Mouse (Mus musculus): ENCODE measurements around the gene Hscb. TPM values are rescaled to one million over a fixed set of nuclear protein-coding genes. Genes with fewer than 3 reads are reported as not detected.
"Not testable (repeated sequence)": the region's sequence is repeated elsewhere in the genome, so short reads cannot be mapped to it uniquely, and the experiment has no call there.

Gene Hscb
- polyA plus RNA-seq, 1 experiment: 22.4 TPM

DNA sequence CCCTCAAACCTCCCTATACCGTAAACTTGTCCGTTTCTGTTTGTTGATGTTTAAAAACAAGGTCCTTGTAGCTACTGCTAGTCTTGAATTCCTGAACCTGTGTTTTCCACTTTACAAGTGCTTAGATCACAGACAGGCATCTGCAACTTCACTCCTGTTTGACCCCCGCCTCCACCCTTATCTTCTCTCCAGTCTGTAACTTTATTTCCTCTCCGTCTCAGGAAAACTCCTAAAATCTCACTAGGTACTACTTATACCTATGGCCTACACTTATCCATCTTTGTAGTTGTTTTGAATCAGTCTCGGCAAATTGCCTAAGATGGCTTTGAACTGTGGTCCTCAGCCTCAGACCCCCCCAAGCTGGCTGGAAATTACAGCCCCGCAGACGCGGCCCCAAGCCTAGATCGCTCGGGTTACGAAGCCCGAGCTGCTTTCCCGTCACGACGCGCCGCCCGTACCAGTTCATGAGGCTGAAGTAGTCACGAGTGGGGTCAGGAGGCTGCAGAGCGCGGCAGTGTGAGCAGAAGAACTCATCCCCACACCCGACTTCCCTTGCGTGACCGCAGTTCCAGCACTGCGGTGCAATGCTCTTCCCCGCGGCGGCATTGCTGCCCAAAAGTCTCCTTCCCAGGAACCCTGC lies 419 bp downstream of the Hscb start:
- H3K9me3 ChIP-seq (ENCODE audit: control insufficient read depth, low read length): no peaks in the 10 kb centered on the region
- TF ChIP-seq GATA1 (IDR thresholded peaks at IDR 0.05; ENCODE audit: low read length) (peak; percentile 56), TAL1 (IDR thresholded peaks at IDR 0.05; ENCODE audit: low read length) (no peak)
- H3K36me3 ChIP-seq (ENCODE audit: control insufficient read depth): peaks cover 62% of the 10 kb centered on the region
- peaks cover 71% of the 10 kb centered on the region for H3K4me1 ChIP-seq (ENCODE audit: control insufficient read depth)
- peak overlapping the region; percentile 100 for H3K4me3 ChIP-seq (replicated peaks)
- H3K27me3 ChIP-seq (ENCODE audit: control insufficient read depth): no peaks in the 10 kb centered on the region

DNA sequence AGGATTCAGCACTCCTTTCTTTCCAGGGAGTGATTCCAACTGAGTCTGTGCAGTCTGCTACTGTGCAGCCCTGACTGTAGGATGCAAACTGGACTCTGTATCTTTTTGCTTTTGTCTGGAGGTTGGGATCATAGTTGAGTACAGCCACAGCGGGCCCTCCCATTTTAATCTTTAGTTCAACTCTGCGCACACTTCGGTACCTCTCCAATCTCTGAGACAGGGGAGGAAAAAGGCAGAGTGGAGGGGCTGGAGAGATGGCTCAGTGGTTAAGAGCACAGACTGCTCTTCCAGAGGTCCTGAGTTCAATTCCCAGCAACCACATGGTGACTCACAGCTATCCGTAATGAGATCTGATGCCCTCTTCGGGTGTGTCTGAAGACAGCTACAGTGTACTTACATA lies 1.6 kb downstream of the Hscb start:
- H3K9me3 ChIP-seq (ENCODE audit: control insufficient read depth, low read length); H3K27me3 ChIP-seq (ENCODE audit: control insufficient read depth): not testable (repeated sequence)
- Histone ChIP-seq H3K4me3 (replicated peaks) (peak overlapping the region; percentile 100), H3K4me1 (ENCODE audit: control insufficient read depth) (peaks cover 76% of the 10 kb centered on the region), H3K36me3 (ENCODE audit: control insufficient read depth) (peaks cover 62% of the 10 kb centered on the region)

DNA sequence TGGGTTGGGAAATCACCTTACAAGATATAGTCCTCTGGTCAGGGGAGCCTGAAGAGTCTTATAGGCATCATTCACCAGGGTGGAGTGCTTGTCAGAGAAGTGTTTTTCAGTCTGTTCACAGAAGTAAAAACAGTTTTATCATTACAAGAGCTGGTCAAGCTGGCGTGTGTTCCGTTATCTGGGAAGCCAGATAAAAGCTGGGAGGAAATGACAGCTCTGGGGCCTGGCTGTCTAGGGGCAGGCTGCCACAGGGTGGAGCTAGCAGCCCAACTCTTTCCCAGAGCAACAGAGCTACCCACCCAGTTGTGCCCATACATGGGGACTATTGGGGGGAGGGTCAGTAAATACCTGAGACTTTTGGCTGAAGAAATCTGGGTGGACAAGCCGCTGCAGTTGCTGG lies 3.6 kb downstream of the Hscb start:
- Histone ChIP-seq H3K9me3 (ENCODE audit: control insufficient read depth, low read length) (no peaks in the 10 kb centered on the region), H3K4me1 (ENCODE audit: control insufficient read depth) (peaks cover 64% of the 10 kb centered on the region), H3K27me3 (ENCODE audit: control insufficient read depth) (no peaks in the 10 kb centered on the region), H3K36me3 (ENCODE audit: control insufficient read depth) (peaks cover 62% of the 10 kb centered on the region), H3K4me3 (replicated peaks) (peak overlapping the region; percentile 100)
- TF ChIP-seq TAL1 (IDR thresholded peaks at IDR 0.05; ENCODE audit: low read length) (peak; percentile 92), GATA1 (IDR thresholded peaks at IDR 0.05; ENCODE audit: low read length) (peak; percentile 96)

DNA sequence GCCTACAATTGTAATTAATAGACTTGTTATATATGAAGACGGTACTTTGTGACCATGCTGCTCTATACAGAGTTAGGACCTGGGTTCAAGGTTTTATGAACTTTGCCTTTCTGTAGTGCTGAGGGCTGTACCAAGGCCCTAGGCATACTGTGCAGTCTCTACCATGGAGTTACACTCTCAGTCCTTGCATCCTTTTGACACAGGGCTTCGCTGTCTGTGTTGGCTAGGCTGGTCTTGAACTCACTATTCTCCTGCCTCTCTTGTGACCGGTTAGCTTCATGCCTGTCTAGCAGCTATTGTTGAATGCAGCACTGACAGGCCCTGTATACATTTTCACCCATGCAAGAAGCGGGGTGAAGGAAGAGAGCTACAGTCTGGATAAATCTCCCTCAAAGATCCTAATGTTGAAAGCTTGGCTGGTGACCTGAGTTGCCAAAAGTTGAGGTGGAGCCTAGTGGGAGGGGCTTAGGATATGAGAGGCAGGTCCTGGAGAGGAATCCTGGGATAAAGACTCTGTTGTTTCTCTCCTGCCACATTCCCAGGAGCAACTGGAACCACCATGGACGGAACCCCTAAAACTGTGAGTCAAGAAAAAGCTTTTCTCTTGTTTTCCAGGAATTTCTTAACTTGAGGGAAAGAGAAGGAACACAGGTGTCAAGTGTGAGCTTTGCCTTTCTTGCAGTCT lies 8.4 kb downstream of the Hscb start:
- H3K36me3 ChIP-seq (ENCODE audit: control insufficient read depth): peaks cover 79% of the 10 kb centered on the region
- H3K9me3 ChIP-seq (ENCODE audit: control insufficient read depth, low read length): no peaks in the 10 kb centered on the region
- peaks cover 37% of the 10 kb centered on the region for H3K4me1 ChIP-seq (ENCODE audit: control insufficient read depth)
- TF ChIP-seq TAL1 (IDR thresholded peaks at IDR 0.05; ENCODE audit: low read length) (no peak), GATA1 (IDR thresholded peaks at IDR 0.05; ENCODE audit: low read length) (no peak)
- H3K4me3 ChIP-seq (replicated peaks): no peak overlapping the region
- no peaks in the 10 kb centered on the region for H3K27me3 ChIP-seq (ENCODE audit: control insufficient read depth)

DNA sequence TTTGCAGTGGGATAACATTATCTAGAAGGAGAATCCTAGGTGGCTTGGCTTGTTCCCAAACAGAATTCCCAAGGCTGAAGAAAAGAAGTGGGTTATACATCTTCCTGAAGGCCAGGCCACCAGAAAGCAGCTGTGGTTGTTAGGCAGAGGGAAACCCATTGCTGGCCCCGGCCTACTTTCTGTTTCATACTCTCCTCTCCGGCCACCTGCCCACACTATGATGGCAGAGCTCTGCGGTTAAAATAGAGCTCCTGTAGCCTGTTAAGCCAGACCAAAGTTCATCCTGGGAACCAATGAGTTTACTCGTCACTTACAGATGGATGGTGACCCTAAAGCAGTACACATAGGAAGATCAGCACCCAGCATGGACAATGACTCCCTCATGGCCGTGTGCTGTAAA lies 12.0 kb downstream of the Hscb start:
- Histone ChIP-seq H3K4me1 (ENCODE audit: control insufficient read depth) (peaks cover 12% of the 10 kb centered on the region), H3K36me3 (ENCODE audit: control insufficient read depth) (peaks cover 49% of the 10 kb centered on the region), H3K4me3 (replicated peaks) (no peak overlapping the region), H3K9me3 (ENCODE audit: control insufficient read depth, low read length) (no peaks in the 10 kb centered on the region), H3K27me3 (ENCODE audit: control insufficient read depth) (peaks cover 5% of the 10 kb centered on the region)
- TF ChIP-seq GATA1 (IDR thresholded peaks at IDR 0.05; ENCODE audit: low read length): no peak

DNA sequence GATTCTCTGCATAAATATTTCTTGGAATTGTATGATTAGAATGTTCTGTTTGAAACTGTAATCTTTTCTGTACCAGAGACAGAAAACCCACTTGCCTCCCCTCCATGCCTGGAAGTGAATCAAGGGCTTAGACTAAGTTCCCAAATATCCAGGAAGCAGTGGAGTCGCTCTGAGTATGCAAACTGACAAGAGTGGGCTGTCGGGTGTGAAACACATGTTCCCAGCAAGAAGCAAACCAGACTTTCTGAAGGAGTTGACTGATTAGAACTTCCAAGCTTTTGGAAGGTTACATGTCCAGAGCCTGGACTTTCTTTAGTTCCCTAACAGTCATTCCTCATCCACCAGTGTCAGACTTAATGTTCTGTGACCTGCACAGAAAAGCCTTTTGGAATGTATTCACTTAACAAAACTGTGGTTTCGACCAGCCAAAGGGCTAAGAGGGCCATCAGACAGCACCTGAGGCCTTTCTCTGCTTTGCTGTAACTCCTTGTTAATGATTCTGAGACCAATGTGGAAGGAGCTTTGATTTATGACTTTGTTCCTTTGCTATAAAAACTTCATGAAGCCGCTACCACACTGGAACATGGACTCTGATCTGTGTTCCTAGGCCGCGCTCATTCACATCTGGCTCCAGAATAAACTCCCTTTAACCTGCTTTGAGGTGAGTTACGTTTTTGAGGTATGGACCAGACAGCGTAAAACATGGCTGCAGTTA lies 12.6 kb downstream of the Hscb start:
- H3K9me3 ChIP-seq (ENCODE audit: control insufficient read depth, low read length): no peaks in the 10 kb centered on the region
- peaks cover 12% of the 10 kb centered on the region for H3K4me1 ChIP-seq (ENCODE audit: control insufficient read depth)
- TF ChIP-seq GATA1 (IDR thresholded peaks at IDR 0.05; ENCODE audit: low read length) (no peak), TAL1 (IDR thresholded peaks at IDR 0.05; ENCODE audit: low read length) (no peak)
- peaks cover 10% of the 10 kb centered on the region for H3K27me3 ChIP-seq (ENCODE audit: control insufficient read depth)
- H3K36me3 ChIP-seq (ENCODE audit: control insufficient read depth): peaks cover 43% of the 10 kb centered on the region
- H3K4me3 ChIP-seq (replicated peaks): no peak overlapping the region

DNA sequence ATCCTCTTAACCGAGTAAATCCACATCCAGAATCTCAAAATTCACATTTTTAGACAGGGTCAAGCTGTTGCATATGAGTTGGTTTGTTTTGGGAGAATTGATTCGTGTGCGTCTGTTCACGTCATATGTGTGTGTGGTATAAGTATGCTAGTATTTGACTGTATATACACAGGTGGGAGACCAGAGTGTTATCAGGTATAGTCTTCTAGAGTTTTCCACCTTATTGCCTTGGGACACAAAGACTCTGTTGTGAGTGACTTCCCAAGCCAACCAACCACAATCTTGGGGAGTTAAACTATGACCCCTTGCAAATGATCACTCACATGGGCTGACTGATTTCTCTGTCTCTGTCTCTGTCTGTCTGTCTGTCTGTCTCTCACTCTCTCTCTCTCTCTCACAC lies 15.2 kb downstream of the Hscb start:
- H3K4me1 ChIP-seq (ENCODE audit: control insufficient read depth): peaks cover 7% of the 10 kb centered on the region
- no peak for TF ChIP-seq GATA1 (IDR thresholded peaks at IDR 0.05; ENCODE audit: low read length)
- no peak for TF ChIP-seq TAL1 (IDR thresholded peaks at IDR 0.05; ENCODE audit: low read length)

DNA sequence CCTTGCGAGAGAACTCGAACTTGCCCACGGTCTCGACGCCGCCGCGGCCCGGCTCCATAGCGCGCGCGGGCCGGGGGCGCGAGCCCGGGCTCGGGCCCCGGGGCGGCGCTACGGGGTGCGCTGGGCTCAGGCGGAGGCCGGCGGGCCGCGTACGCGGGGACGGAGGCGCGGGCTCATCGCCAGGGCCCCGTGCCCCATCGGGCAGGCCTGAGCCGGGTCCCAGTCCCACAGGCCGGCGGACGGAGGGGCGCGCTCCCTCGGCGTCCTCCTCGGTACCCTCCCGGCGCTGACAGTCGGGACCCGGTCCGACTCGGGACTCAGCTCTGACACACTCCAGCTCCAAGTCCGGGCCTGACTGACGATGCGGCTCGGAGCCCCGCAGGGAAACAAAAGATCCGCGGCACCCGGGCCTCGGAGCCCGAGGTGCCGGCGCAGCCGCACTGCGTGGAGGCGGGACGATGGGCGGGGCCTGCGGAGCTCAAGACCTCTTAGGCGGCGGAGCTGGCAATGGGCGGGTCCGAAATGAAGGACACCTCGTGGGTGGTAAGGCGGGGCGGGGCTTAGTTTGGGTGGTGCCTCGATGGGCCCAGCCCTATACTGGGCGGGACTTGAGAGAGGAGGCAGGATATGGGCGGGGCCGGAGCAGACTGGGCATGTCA lies 29.8 kb downstream of the Hscb start, which contains the start of gene Ulk1:
Gene Ulk1 (minus strand): TSS at position 431 of the 659 bp plus-strand sequence.
- TF ChIP-seq TAL1 (IDR thresholded peaks at IDR 0.05; ENCODE audit: low read length): no peak
- no peak for TF ChIP-seq GATA1 (IDR thresholded peaks at IDR 0.05; ENCODE audit: low read length)
- Histone ChIP-seq H3K4me3 (replicated peaks) (peak within 1 kb of the TSS; percentile 93), H3K36me3 (ENCODE audit: control insufficient read depth) (peaks cover 32% of the 10 kb centered on the region), H3K9me3 (ENCODE audit: control insufficient read depth, low read length) (no peaks in the 10 kb centered on the region), H3K4me1 (ENCODE audit: control insufficient read depth) (peaks cover 60% of the 10 kb centered on the region), H3K27me3 (ENCODE audit: control insufficient read depth) (no peaks in the 10 kb centered on the region; the same call in 1 of the 2 replicates)

More for the DNA sequence above, 15.2 kb downstream of the Hscb start:
- no peak overlapping the region for H3K4me3 ChIP-seq (replicated peaks)
- peaks cover 21% of the 10 kb centered on the region for H3K36me3 ChIP-seq (ENCODE audit: control insufficient read depth)
- peaks cover 13% of the 10 kb centered on the region for H3K27me3 ChIP-seq (ENCODE audit: control insufficient read depth)
- no peaks in the 10 kb centered on the region for H3K9me3 ChIP-seq (ENCODE audit: control insufficient read depth, low read length)
